Mouse (Mus musculus): ENCODE data around the gene Tnfsf12. TPM values are rescaled to one million over a fixed set of nuclear protein-coding genes. Genes with fewer than 3 reads are reported as not detected.
A peak's percentile ranks its signal among the peaks of the same experiment; 100 is the strongest.

Tnfsf12 gene
- total and polyA plus RNA-seq, 3 experiments: 18.4 to 32.0 (median 21.9) TPM

- intact Hi-C loops (cut with DNase I): loop anchor here (5.0 kb wide), 1 partner anchor 103 kb away; the partner anchor contains the start of genes Trp53 and Wrap53
- Histone ChIP-seq H3K36me3 (ENCODE audit: control insufficient read depth, insufficient read depth, low read length) (no peaks in the 10 kb centered on the region), H3K27me3 (ENCODE audit: control insufficient read depth, insufficient read depth, low read length) (no peaks in the 10 kb centered on the region), H3K79me2 (replicated peaks; ENCODE audit: control insufficient read depth, insufficient read depth, low read length) (no peaks in the 10 kb centered on the region), H3K27ac (peak overlapping the region; percentile 98), H3K4me3 (no peak overlapping the region), H3K9ac (ENCODE audit: low read depth, low read length) (peak overlapping the region; percentile 10), H3K4me1 (ENCODE audit: control insufficient read depth, insufficient read depth, low read length) (peaks cover 17% of the 10 kb centered on the region)
- peak in 1 of 2 experiments; percentile 50 for DNase-seq
- 92% methylated on average over 6 of the region's 6 CpGs for WGBS
- TF ChIP-seq CTCF (IDR thresholded peaks at IDR 0.05) (no peak), EP300 (IDR thresholded peaks at IDR 0.05; ENCODE audit: insufficient read depth, low read depth, low read length) (no peak), POLR2A (IDR thresholded peaks at IDR 0.05; ENCODE audit: insufficient read depth, low read depth, low read length) (no peak)
Measured at GRCm38 (mm10) chr11:69684936-69685335, 10.7 kb downstream of the Tnfsf12 start.

GRCm38 (mm10) chr11:69684128-69684745 lies 11.4 kb downstream of the Tnfsf12 start:
- Histone ChIP-seq H3K27me3 (ENCODE audit: control insufficient read depth, insufficient read depth, low read length) (no peaks in the 10 kb centered on the region), H3K4me3 (no peak overlapping the region), H3K4me1 (ENCODE audit: control insufficient read depth, insufficient read depth, low read length) (peaks cover 16% of the 10 kb centered on the region), H3K9ac (ENCODE audit: low read depth, low read length) (no peak overlapping the region), H3K79me2 (replicated peaks; ENCODE audit: control insufficient read depth, insufficient read depth, low read length) (no peaks in the 10 kb centered on the region), H3K27ac (peak overlapping the region; percentile 98), H3K36me3 (ENCODE audit: control insufficient read depth, insufficient read depth, low read length) (no peaks in the 10 kb centered on the region)
- intact Hi-C loops (cut with DNase I): loop anchor here (5.0 kb wide), 1 partner anchor 102 kb away; the partner anchor contains the start of genes Trp53 and Wrap53
- TF ChIP-seq CTCF (IDR thresholded peaks at IDR 0.05) (no peak), EP300 (IDR thresholded peaks at IDR 0.05; ENCODE audit: insufficient read depth, low read depth, low read length) (no peak)
- peak in 1 of 2 experiments; percentile 45 for DNase-seq
- 88% methylated on average over 12 of the region's 12 CpGs for WGBS

GRCm38 (mm10) chr11:69683576-69683975 lies 12.1 kb downstream of the Tnfsf12 start:
- Histone ChIP-seq H3K36me3 (ENCODE audit: control insufficient read depth, insufficient read depth, low read length) (no peaks in the 10 kb centered on the region), H3K27me3 (ENCODE audit: control insufficient read depth, insufficient read depth, low read length) (no peaks in the 10 kb centered on the region), H3K27ac (peak overlapping the region; percentile 31; the same call in 1 of the 2 replicates), H3K4me1 (ENCODE audit: control insufficient read depth, insufficient read depth, low read length) (peaks cover 16% of the 10 kb centered on the region), H3K4me3 (no peak overlapping the region), H3K9ac (ENCODE audit: low read depth, low read length) (no peak overlapping the region), H3K79me2 (replicated peaks; ENCODE audit: control insufficient read depth, insufficient read depth, low read length) (no peaks in the 10 kb centered on the region)
- no peak for DNase-seq
- WGBS: 84% methylated on average over 7 of the region's 7 CpGs
- intact Hi-C loops (cut with DNase I): loop anchor here (2.0 to 5.0 kb wide), 3 partner anchors 31 to 193 kb away; partner anchors contain the start of genes Trp53 and Wrap53
- TF ChIP-seq POLR2A (IDR thresholded peaks at IDR 0.05; ENCODE audit: insufficient read depth, low read depth, low read length) (no peak), EP300 (IDR thresholded peaks at IDR 0.05; ENCODE audit: insufficient read depth, low read depth, low read length) (no peak), CTCF (IDR thresholded peaks at IDR 0.05) (no peak)

GRCm38 (mm10) chr11:69682840-69683533 lies 12.7 kb downstream of the Tnfsf12 start:
- intact Hi-C loops (cut with DNase I): loop anchor here (1.0 to 5.0 kb wide), 5 partner anchors 32 to 194 kb away; partner anchors contain the start of genes Polr2a, Trp53 and Wrap53
- H3K4me3 ChIP-seq: peak overlapping the region; percentile 98
- TF ChIP-seq EP300 (IDR thresholded peaks at IDR 0.05; ENCODE audit: insufficient read depth, low read depth, low read length): peak; percentile 88; the same call in 1 of the 2 replicates
- TF ChIP-seq CTCF (IDR thresholded peaks at IDR 0.05): peak; percentile 98; the same call in 1 of the 2 replicates
- TF ChIP-seq POLR2A (IDR thresholded peaks at IDR 0.05; ENCODE audit: insufficient read depth, low read depth, low read length): no peak
- DNase-seq: peak; percentile 88 to 91
- peaks cover 16% of the 10 kb centered on the region for H3K4me1 ChIP-seq (ENCODE audit: control insufficient read depth, insufficient read depth, low read length)
- H3K9ac ChIP-seq (ENCODE audit: low read depth, low read length): no peak overlapping the region
- no peaks in the 10 kb centered on the region for H3K79me2 ChIP-seq (replicated peaks; ENCODE audit: control insufficient read depth, insufficient read depth, low read length)
- H3K36me3 ChIP-seq (ENCODE audit: control insufficient read depth, insufficient read depth, low read length): no peaks in the 10 kb centered on the region
- no peaks in the 10 kb centered on the region for H3K27me3 ChIP-seq (ENCODE audit: control insufficient read depth, insufficient read depth, low read length)
- WGBS: 21% methylated on average over 12 of the region's 12 CpGs
- peak overlapping the region; percentile 82 for H3K27ac ChIP-seq

GRCm38 (mm10) chr11:69682209-69682839 lies 13.3 kb downstream of the Tnfsf12 start:
- intact Hi-C loops (cut with DNase I): loop anchor here (1.0 to 5.0 kb wide), 5 partner anchors 32 to 194 kb away; partner anchors contain the start of genes Polr2a, Trp53 and Wrap53
- Histone ChIP-seq H3K79me2 (replicated peaks; ENCODE audit: control insufficient read depth, insufficient read depth, low read length) (no peaks in the 10 kb centered on the region), H3K4me1 (ENCODE audit: control insufficient read depth, insufficient read depth, low read length) (peaks cover 16% of the 10 kb centered on the region), H3K27ac (peak overlapping the region; percentile 82), H3K4me3 (peak overlapping the region; percentile 98), H3K36me3 (ENCODE audit: control insufficient read depth, insufficient read depth, low read length) (no peaks in the 10 kb centered on the region), H3K27me3 (ENCODE audit: control insufficient read depth, insufficient read depth, low read length) (no peaks in the 10 kb centered on the region), H3K9ac (ENCODE audit: low read depth, low read length) (peak overlapping the region; percentile 69)
- DNase-seq: no peak
- WGBS: 21% methylated on average over 24 of the region's 24 CpGs
- TF ChIP-seq CTCF (IDR thresholded peaks at IDR 0.05) (no peak), POLR2A (IDR thresholded peaks at IDR 0.05; ENCODE audit: insufficient read depth, low read depth, low read length) (no peak), EP300 (IDR thresholded peaks at IDR 0.05; ENCODE audit: insufficient read depth, low read depth, low read length) (no peak)
